Mouse (Mus musculus) cerebellum, adult 2 months (tissue): Measurements from ENCODE around the gene Dnah17. TPM values are rescaled to one million over a fixed set of nuclear protein-coding genes. Genes with fewer than 3 reads are reported as not detected.

Source experiments
- DNase-seq, 2 experiments: peaks; one replicate each; pipeline ENCODE4 v3.0.0; 2021
- H3K27ac ChIP-seq: fragments of 200-500 bp; 2 replicates; pipeline ENCODE4 v1.5.1; 2012; ENCODE audit warnings: low read length, control low read depth, inconsistent platforms; ENCODE audit not compliant: insufficient read depth
- H3K27me3 ChIP-seq: fragments of 200-500 bp; 2 replicates; pipeline ENCODE4 v1.6.1; 2012; ENCODE audit warnings: inconsistent platforms, mild to moderate bottlenecking, low read length, moderate library complexity; ENCODE audit not compliant: control insufficient read depth, insufficient read depth
- H3K4me1 ChIP-seq: fragments of 200-500 bp; 2 replicates; pipeline ENCODE4 v1.6.1; 2011; ENCODE audit warnings: low read length; ENCODE audit not compliant: control insufficient read depth, insufficient read depth
- H3K4me3 ChIP-seq: fragments of 200-500 bp; replicated peaks from 2 replicates; pipeline ENCODE3; 2011; ENCODE audit warnings: mild to moderate bottlenecking, low read depth, low read length, control low read depth; ENCODE audit not compliant: insufficient read depth
- CTCF ChIP-seq: fragments of 200-500 bp; IDR thresholded peaks from 2 replicates; pipeline ENCODE4 v1.5.1; 2011; ENCODE audit warnings: low read depth, mild to moderate bottlenecking, control low read depth, low read length, moderate library complexity, borderline replicate concordance; ENCODE audit not compliant: insufficient read depth
- POLR2A ChIP-seq: fragments of 200-500 bp; IDR thresholded peaks from 2 replicates; pipeline ENCODE4 v1.6.1; 2011; ENCODE audit warnings: low read length, control low read depth, borderline replicate concordance; ENCODE audit not compliant: insufficient read depth
- WGBS: fragments of 180-500 bp; shearing (Covaris S2); methylation state at CpG from one replicate; pipeline ENCODE4 v1.1.7; 2018; 5-methylcytosine and 5-hydroxymethylcytosine counted together
- polyA plus RNA-seq: library from polyadenylated mRNA; depleted of rRNA; stranded (reverse); fragments of >200 nt; gene quantifications from 2 replicates; pipeline ENCODE4 v1.2.3, GENCODE M21; 2012

The Dnah17 gene
- polyA plus RNA-seq, 1 experiment = 0.07 TPM

DNA sequence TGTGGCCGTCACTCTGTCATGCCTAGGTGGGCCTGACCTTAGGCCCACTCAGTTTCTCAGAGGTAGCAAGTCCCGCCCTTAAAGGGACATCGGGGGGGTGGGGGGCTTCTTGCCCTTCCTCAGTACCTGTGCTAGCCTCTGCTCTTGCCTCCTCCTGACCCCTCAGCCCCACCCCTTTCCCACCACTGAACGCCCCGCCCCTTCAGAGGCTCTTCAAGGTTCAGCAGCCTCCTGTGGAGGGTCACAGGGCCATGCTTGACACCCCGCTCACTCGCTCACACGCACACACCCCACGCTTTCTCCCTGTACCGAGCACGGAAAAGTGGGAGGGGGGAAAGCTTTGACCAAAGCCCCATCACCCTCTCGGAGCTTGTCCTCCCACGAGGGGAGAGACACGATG, 50.7 kb downstream of the Dnah17 start:
- TF ChIP-seq CTCF (no peak), POLR2A (no peak)
- Histone ChIP-seq H3K4me3 (no peak overlapping the region), H3K4me1 (no peaks in the 10 kb centered on the region), H3K27ac (no peak overlapping the region), H3K27me3 (no peaks in the 10 kb centered on the region)
- no peak for DNase-seq
- WGBS = 74% methylated on average over 14 of the region's 14 CpGs

DNA sequence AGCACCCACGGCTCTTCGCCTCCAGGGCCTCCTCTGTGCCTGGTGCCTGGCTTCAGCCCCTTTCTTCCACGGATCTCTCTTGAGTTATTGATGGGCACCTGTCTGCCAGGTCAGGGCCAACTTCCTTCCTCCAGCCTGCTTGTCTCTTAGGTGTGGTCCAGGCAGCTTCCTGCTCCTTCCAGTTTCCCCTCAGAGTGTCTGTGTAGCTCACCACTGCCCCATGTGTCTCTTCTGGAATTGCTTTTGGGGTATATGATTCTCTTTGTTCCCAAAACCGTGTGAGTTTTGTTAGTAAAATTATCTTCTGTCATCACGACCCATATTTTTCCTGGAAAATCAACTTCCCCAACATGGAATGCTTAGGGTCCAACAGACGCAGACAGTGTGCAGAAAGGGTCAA, 53.5 kb downstream of the Dnah17 start:
- H3K4me3 ChIP-seq = no peak overlapping the region
- TF ChIP-seq CTCF (no peak), POLR2A (no peak)
- 91% methylated on average over 6 of the region's 6 CpGs for WGBS

DNA sequence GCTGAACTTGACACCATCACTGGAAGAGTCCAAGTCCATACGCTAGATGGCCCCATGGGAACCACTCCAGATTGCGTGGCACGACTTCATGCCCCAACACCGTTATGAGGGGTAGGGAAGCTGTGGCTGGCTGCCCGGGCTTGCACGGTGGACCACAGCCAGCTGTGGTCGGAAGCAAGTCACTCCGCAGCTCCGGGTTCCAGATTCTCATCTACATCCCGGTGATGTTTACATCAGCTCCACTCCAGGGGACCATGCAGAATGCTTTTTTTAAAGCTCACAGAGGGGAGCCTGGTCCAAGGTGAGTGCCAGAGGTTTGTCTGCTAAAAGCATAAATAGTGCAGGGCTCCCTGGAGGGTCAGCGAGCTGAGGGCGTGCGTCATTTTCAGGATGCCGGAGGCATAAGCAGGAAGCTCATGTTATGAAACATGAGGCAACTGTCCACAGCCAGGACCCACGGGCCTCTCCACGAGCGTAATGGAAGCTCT, 55.4 kb downstream of the Dnah17 start:
- TF ChIP-seq CTCF (no peak), POLR2A (no peak)
- no peaks in the 10 kb centered on the region for H3K4me1 ChIP-seq
- WGBS = 36% methylated on average over 17 of the region's 17 CpGs

More for the DNA sequence above, 53.5 kb downstream of the Dnah17 start:
- no peaks in the 10 kb centered on the region for H3K4me1 ChIP-seq
- H3K27me3 ChIP-seq = no peaks in the 10 kb centered on the region
- H3K27ac ChIP-seq = no peak overlapping the region
- DNase-seq = no peak

DNA sequence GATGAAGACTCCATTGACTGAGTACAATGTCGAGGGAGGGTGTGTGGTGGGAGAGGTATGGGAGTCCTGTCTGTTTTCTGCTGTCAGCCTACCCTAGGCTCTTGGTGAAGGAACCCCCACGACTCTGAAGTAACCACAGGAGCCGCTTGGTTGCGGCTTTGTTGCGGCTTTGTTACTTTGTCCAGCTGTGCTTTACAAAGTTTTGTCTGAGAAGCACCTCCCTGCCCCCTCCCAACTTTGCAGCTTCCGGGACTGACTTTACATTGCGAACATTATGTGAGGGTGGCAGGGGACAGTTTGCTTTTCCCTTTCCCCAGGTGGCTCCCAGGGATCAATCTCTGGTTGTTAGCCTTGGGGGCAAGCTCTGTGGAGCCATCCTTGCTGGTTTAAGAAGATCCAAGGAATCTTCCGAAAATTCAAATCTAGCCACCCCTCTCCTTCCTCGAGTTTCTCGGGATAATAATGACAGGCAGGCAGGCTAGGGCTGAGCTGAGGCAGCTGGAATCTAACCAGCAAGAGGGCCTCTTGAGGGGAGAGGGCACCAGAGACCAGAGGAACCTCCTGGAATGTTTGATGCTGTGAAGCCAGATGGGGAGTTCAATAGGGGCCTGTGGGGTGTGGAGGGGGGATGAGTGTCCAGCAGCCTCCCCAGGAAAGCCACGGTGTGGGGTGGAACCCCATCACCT, 59.1 kb downstream of the Dnah17 start:
- no peak for DNase-seq
- Histone ChIP-seq H3K4me1 (no peaks in the 10 kb centered on the region), H3K27ac (no peak overlapping the region), H3K4me3 (no peak overlapping the region), H3K27me3 (no peaks in the 10 kb centered on the region)
- 50% methylated on average over 11 of the region's 11 CpGs for WGBS
- TF ChIP-seq CTCF (no peak), POLR2A (no peak)

More for the DNA sequence above, 55.4 kb downstream of the Dnah17 start:
- no peak overlapping the region for H3K4me3 ChIP-seq
- H3K27ac ChIP-seq = no peak overlapping the region
- DNase-seq = no peak
- H3K27me3 ChIP-seq = no peaks in the 10 kb centered on the region

DNA sequence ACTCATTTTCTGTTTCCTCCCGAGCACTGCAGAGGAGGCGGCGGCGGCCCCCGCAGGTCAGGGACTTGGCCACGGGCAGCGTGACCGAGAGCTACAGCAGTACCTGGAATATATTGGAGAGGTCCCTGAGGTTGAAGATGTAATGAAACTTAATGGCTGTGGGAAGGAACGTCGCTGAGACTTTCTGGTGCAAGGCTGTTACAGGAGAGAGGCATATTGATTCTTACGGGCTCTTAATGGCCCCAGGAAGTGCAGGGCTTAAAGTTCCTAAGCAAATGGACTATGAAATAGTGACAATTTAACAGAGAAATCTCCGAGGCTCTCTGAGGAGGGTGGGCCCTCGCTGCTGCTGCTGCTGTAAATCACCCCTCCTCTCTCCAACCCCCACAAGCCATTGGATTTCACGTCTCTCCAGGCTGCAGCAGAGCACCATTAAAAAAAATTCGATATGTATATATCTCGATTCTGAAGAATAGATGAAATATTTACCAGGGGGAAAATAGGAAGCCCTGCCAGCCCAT, 61.6 kb downstream of the Dnah17 start:
- TF ChIP-seq CTCF = no peak
- no peak for TF ChIP-seq POLR2A
- DNase-seq = no peak
- H3K27me3 ChIP-seq = no peaks in the 10 kb centered on the region
- WGBS = 87% methylated on average over 16 of the region's 16 CpGs
- H3K27ac ChIP-seq = no peak overlapping the region
- H3K4me1 ChIP-seq = no peaks in the 10 kb centered on the region
- no peak overlapping the region for H3K4me3 ChIP-seq

DNA sequence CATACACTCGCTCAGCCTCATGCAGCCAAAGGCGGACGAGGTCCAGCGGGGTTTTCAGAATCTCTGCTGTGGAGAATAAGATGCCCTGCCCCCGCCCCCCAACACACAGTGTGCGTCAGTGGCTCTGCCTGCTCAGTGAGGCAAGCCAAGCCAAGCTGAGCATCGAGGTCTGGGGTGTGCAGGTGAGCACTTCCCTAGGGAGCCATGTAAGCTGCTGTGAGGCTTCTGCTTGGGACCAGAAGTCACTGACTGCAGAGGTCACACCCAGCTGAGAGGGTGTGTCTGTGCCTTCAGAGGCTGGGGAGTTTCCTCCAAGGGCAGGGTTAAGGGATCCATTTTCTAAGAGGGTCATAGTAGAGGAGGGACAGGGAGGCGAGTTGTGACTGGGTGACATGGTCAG, 62.8 kb downstream of the Dnah17 start:
- no peak overlapping the region for H3K4me3 ChIP-seq
- WGBS = 65% methylated on average over 8 of the region's 8 CpGs
- H3K27me3 ChIP-seq = no peaks in the 10 kb centered on the region
- no peak overlapping the region for H3K27ac ChIP-seq
- no peak for DNase-seq
- TF ChIP-seq POLR2A = no peak
- no peaks in the 10 kb centered on the region for H3K4me1 ChIP-seq

DNA sequence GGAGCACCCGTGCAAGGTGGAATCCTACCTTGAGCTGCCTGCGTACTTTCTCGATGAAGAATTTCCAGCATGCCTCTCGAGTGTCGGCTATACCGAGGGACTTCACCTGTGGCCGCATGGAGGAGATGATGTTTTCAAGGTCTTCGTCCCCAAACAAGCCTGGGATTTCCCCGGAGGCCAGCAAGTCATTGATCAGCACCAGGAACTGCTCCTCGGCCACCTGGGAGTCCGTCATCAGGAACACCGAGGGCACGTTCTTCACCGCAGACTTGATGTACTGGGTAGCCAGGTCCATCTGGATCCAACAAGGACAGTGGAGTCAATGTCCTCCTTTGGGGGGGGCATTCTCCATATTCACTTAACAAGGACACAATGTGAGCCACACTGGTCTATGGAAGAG, 70.4 kb downstream of the Dnah17 start:
- Histone ChIP-seq H3K4me1 (no peaks in the 10 kb centered on the region), H3K27me3 (no peaks in the 10 kb centered on the region), H3K4me3 (no peak overlapping the region), H3K27ac (no peak overlapping the region)
- WGBS = 90% methylated on average over 14 of the region's 14 CpGs
- no peak for TF ChIP-seq CTCF
- no peak for TF ChIP-seq POLR2A
- DNase-seq = no peak

DNA sequence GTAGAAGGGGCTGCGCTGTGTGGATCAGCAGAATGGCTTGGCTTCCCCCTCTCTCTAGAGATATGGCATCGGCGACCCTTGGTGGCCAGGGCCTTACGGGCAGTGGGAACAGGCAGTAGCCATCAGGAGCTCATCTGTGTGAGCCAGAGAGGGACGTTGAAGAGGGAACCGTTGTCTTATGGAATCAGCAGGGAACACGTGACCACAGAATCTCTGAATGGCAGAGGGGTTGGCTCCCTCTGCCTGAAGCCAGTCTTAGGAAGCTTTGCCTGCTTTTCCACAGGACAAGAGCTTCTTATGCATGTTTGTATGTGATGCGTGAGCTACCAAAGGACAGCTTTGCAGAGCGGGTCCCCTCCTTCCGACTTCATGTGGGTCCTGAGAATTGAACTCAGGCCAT, 71.6 kb downstream of the Dnah17 start:
- no peak for DNase-seq
- TF ChIP-seq CTCF = no peak
- TF ChIP-seq POLR2A = no peak
- Histone ChIP-seq H3K27me3 (no peaks in the 10 kb centered on the region), H3K4me1 (no peaks in the 10 kb centered on the region), H3K4me3 (no peak overlapping the region), H3K27ac (no peak overlapping the region)
- WGBS = 54% methylated on average over 10 of the region's 10 CpGs
